Mouse (Mus musculus): ENCODE measurements around the gene Etnk1. TPM values are rescaled to one million over a fixed set of nuclear protein-coding genes. Genes with fewer than 3 reads are reported as not detected.

Etnk1 gene
- total RNA-seq, 2 experiments from 2014 or later: 16.4 to 16.6 TPM

DNA sequence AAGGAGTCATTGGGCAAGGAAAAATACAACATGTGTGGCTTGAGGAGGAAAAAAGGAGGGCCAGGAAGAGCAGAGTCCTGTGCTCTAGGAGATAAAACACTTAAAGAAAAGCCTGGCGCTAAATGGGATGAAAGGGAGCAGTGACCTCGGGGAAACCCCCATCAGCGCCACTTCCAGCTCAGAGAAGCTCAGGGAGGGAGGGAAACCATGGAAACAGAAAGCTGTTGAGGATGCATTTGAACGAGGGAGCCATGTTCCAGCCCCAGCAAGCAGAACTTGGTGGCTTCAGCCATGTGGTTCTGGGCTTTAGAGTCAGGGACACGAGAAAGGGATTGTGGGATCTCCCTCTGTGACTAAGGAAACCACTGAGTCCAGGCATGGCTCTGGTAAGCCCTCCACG is 45.7 kb downstream of the Etnk1 start:
- DNase-seq (ENCODE audit: low spot score): no peak

DNA sequence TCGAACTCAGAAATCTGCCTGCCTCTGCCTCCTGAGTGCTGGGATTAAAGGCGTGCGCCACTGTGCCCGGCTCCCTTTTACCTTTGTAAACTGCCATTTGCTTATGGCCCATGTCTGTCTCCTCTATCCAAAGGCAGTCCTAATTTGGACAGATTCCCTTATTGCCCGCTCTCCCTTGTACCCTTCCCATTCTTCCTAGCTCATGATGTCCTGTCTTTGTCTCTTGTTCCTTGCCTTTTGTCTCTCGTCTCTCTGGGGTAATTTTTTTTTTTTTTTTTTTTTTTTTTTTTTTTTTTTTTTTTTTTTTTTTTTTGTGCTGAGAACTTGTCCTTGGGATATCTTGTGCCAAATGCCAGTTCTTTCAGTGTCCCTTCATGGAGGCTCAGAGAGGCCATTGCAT is 46.4 kb downstream of the Etnk1 start:
- no peak for DNase-seq (ENCODE audit: low spot score)

DNA sequence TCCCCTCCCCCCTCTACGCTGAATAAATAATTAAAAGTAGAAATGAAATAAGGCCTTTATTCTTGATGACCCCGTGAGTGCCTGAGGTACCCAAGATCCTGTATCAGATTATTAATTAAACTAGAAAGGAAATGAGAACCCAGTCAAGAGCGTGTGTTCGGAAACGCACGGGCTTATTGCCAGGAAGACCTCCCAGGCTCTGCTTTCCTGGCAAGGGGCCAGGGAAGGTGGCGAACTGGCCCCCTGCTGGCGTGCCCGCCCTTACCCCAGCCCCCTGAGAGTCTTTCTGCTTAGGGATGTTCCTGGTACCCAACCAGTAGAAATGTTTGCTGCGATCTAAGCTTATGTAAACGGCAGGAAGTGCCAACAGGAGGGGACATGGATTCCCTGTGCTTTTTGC is 49.2 kb downstream of the Etnk1 start:
- no peak for DNase-seq (ENCODE audit: low spot score)

DNA sequence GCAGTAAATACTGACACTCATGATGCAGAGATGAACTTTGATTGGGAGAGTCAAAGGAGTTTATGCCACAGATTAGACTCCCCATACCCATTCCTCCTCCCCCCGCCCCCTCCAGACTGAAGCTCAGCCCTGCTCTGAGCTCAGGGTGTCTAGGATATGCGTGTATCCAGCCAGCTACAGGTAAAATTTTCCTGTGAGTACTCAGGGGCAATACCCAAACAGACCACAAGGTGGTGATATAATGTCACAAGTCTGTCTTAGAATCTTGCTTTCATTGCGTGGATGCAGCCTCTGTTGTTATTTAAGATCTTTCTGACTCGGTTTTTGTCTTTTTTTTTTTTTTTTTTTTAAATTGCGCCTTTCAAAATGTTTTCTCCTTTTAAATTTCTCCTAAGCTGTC is 52.3 kb downstream of the Etnk1 start:
- DNase-seq (ENCODE audit: low spot score): peak; percentile 56

DNA sequence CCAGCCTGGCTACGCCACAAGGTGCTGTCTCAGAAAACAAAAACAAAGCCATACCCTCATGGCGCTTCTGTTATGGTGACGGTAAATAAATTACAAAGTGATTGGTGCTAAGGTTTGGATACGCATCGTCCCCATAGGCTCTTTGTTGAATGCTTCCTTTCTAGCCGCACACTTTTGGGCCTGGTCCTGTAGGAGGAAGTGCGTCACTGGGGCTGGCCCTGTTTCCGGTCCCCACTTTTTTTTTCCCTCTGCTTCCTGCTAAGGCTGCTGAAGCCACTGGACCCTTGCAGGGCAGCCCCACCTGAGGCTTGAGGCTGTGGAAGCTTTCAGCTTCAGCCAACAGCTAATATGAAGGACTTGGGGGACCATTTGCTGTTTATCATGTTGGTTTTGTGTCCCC is 54.2 kb downstream of the Etnk1 start:
- no peak for DNase-seq (ENCODE audit: low spot score)

DNA sequence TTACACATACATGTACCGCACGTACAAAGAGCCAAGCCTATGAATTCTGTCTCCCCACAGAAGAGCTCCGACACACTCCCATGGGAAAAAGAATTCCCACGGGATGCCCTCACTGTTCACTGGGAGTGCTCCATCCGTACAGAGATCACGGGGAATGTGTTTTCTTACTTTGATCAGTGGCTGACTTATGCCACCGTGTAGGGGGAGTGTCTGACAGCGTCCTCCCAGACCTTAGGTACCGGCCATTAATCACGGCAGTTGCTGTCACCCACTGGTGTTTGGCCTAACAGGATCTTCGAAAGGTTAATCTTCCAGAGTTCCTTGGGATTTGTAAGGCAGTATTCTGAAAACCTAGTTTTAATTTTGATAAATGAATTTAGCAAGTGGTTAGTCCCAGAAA is 57.0 kb downstream of the Etnk1 start:
- no peak for DNase-seq (ENCODE audit: low spot score)

DNA sequence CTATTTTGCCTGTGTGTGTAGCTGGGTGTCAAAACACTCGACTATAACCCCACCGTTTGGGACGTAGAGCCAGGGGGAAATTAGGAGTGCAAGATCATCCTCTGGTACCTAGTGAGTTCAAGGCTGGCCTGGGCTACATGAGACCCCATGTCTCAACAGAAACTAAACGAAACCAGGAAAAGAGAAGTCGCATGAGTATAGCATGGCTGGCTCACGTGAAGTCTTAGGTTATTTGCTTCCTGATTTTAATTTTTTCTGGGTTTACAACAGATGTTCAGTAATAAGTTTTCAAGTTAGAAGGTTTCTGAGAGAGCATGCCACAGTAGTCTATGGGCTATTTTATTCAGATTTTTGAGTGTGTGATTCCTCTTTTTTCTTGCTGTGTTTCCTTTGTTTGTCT is 57.9 kb downstream of the Etnk1 start:
- DNase-seq (ENCODE audit: low spot score): no peak

DNA sequence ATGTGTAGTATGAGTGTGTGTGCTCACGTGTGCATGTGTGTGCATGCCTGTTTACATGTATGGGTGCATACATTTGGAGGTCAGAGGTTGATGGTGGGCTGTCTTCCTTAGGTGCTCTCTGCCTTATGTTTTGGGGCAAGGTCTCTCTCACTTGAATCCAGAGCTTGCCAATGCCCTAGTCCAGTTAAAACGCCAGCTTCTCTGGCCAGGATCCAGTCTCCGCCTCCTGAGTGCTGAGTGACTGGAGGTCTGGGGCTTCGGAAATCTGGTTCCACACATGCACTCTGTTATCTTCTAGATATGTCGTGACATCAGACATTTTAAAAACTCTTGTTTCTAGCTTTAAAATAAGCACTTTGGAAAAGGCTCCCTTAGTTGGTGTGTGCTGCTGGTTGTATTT is 61.7 kb downstream of the Etnk1 start:
- DNase-seq (ENCODE audit: low spot score): no peak

DNA sequence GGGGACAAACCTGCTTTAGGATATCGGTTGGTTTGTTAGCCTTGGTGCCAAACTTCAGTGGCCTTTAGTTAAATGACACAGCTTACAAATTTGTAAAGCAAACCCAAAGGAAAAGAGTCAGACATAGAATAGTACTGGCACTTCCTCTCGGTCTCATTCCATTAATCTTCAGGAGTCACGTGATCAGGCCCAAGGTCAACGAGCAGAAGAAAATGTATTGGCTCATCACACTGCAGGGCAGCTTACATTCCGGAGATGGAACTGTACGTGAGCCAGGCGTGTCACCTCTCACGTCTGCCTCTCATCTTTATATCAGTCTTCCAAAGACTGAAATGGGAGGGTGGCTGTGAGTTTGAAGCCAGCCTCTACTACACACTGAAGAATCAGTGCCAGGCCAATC is 62.9 kb downstream of the Etnk1 start:
- DNase-seq (ENCODE audit: low spot score): no peak

DNA sequence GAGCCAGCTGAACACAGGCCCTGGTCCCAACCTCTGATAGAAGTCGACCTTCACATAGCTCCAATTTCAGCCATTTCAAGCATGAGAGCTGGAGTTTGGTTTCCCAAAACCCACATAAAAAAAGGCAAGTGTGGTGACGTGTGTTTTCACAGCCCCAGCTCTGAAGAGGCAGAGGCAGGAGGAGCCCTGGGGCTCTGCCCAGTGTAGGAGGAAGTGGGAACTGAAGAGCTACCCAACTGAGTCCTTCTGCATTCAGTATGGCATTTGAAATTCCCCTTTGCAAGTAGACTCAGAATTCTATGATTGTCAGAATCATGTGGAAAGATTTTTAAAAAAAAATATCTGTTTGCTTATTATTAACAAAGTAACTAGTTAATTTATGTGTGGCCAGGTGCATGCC is 63.9 kb downstream of the Etnk1 start:
- DNase-seq (ENCODE audit: low spot score): no peak

DNA sequence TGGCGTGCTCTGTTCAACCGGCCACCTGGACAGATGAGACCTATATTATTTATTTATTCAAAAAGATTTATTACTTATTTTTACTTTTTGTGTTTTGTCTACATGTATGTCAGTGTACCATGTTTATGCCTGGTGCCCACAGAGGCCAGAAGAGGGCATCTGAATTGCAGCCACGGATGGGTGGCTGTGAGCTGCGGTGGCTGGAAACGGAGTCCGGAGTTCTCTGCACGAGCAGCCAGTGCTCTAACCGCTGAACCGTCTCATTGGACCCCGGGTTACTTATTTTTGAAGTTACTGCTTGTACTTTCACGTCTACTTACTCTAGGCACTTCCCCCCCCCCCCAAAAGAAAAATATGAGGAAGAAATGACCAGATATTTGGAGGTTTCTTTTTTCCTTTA is 65.7 kb downstream of the Etnk1 start:
- no peak for DNase-seq (ENCODE audit: low spot score)

DNA sequence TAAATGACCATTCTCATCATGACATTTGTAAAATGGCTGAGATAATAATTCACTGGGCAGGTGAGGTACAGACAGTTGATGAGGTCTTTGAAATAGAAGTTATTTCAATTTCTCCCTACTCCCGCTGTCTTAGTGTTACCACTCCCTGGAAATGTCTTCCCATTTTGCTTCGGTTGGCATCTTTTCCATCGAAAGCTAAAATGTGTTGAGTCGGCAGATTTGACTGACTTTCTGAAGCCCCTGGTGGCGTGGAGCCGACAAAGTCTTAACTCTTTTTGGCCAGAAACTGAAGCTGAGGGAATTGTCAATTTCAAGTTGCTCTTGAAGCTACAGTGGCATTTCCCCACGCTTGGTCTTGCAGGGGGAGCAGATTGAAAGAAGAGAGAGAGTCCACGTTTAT is 67.8 kb downstream of the Etnk1 start:
- no peak for DNase-seq (ENCODE audit: low spot score)

DNA sequence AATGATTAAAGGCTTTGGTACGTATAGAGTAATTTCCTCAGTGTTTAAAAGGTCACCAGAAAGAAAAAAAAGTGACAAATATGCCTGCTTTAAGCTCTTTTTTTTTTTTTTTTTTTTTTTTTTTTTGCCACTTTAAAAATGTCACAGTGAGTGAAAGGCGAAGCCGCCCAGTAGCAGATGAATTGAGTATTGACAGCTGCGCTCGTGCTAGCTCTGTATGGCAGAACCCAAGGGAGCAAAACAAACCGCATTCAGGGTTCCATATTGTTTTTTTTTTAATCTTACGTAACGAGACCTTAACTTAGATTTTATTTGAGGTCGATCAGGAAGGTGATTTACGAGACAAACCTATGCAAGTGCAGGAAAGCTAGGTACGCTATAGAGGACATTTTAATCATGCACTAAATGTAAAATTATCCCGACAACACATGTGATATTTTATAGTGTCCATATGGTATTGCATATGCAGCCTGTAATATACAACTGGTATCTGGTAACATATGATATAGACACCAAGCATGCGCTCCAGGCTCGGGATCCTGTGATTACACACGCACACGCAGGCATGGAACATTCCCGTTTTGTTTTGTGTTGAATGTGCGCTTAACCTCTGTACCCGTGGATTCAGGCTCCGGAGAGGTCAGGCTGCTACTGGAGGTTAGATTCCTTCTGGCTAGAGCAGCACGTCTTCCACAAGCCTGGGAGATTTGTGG is 72.5 kb downstream of the Etnk1 start:
- DNase-seq (ENCODE audit: low spot score): no peak

DNA sequence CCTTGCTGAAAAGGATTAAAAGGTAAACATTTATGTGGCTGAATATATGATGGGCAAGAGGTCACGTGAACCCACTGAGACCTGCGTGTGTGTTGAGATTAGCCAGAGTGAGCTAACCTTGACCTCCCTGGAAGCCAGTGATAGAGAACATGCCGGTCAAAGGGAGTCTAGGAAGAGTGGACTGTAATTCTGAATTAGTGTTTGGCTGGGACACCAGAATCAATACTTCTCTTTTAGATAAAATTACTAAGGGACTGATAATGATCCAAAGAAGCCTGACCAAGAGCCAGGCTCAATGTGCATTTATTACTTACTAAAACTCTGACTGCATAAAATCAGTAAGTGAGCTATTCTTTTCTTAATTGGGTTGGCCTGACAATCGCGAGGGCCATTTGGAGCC is 76.2 kb downstream of the Etnk1 start:
- DNase-seq (ENCODE audit: low spot score): no peak

DNA sequence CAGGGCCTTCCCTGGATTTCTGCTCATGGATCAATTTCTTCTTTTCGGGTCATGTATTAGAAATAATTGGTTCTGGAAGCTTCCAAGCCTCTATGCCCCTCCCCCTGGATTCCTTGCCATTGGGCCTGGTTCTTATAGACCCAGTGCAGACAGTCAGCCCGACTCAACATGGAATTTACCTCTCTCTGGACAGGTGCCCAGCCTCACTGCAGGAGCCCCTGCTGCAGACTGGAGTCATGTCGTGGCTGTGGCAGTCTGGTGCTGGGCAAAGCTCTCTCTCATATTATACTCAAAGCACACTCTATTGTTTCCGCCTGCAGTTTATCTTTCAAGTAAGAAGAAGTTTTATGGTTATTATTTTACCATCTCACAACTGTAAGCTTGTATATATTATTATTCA is 90.9 kb downstream of the Etnk1 start:
- no peak for DNase-seq (ENCODE audit: low spot score)

DNA sequence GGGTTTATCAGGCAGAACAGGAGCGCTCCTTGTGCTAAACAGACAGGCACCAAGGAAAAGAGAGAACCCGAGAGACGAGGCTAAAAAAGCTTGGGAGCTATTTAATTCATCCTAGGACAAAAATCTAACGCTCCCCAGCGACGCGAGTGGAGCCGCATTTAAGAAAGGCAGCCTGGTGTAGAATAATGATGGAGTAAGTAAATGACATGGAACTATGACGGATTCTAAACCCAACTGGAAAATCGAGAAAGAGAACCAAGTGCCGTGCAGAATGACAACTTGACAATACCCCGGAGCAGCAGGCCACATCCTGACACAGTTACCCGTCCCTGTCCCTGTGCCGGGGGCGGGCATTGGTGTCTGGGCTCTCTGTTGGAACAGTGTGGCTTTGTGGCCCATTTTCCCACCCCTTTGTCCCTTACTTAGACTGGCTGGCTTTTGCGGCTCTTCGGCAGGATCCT is 92.2 kb downstream of the Etnk1 start:
- no peak for DNase-seq (ENCODE audit: low spot score)

DNA sequence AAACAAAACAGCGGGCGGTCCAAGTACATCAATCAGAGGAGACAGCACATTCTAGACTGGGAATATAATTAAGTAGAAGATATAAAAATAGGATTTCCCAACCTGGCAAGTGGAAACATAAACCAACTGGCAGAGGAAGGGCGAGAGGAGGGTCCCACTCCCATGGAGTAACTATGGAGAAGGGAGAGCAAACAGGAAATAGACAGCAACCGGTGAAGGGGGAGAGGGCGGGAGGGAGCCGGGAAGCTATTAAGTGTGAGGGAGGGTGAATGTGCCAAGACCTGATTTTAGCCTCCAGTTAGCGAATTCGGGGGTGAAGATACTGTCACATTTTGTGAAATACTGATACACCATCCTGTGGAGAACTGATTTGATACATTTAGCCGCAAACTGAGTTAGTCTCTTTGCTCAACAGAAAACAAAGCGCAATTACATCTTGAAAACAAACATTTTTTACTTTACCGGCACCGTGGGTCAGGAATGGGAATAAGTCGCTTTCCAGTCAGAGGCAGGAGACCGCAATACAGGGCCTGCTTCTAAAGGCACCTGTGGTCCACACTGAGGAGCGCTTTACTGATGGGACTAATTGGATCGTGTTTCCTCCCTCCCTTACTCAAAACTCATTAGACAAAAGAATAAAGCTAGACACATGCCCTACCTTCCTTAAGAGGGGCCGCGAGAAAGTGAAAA is 93.0 kb downstream of the Etnk1 start:
- DNase-seq (ENCODE audit: low spot score): no peak

DNA sequence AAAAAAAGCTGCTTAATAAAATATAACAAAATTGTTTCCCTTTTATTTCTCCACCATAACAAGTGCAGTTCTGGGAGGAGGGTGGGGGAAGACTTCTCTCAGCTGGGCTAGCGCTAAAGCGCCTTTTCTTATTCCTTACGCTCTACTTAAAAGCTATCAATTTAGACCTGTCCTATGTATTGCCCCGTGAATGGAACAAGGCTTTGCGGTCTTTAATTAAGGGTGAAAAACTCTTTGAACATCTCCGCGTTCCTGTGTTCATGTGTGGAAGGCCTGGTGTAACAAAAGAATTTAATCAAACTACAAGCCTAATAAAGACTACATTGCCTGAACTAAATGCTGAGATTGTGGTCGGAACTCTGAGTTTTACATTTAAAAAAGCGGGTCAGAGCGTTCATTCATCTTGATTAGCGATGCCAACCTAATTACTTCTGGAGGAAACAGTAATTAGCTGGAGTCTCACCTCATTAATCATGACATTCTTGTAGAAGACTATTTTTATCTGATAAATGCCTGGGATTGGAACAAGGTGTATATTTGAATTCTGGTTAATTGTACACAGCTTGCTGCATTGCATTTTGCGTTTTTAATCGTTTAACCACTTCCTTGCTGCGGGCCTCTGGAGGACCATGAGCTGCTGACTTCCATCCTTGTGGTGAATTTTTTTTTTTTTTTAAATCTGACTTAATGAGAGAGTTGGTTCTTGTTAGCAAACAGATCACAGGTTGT is 93.7 kb downstream of the Etnk1 start:
- DNase-seq (ENCODE audit: low spot score): no peak

DNA sequence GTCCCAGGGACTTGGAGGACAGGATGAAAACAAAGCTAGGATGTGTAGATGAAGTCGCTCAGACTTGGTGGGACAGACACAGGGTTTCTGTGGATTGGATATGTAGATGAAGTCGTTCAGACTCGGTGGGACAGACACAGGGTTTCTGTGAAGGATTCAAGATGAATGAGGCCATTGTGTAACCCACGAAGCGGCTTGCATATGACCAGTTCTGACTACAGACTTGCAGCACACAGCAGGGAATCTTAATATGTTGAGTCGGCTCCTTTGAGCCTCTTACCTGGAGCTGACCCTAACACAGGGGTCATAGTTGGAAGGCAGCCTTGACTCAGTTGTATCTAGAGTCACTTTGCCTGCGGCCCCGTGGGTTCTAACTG is 94.3 kb downstream of the Etnk1 start:
- no peak for DNase-seq (ENCODE audit: low spot score)

DNA sequence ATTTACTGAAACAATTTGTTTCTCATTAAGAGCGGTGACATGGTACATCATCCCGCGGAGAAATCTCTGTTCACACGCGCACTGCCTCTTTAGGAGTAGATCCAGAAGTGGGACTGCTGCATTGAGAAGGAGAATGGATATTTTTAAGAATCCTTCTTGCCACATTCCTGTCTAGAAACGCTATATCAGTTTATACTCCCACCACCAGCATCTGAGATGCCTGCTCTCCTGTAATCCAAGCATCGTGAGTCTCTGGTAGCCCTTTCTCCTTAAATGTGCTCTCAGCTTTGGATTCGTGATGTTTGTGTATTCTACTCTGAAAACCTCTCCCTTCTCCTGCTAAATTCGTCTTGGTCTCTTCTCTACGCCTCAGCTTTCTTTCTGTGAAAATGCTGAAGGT is 98.5 kb downstream of the Etnk1 start:
- no peak for DNase-seq (ENCODE audit: low spot score)

DNA sequence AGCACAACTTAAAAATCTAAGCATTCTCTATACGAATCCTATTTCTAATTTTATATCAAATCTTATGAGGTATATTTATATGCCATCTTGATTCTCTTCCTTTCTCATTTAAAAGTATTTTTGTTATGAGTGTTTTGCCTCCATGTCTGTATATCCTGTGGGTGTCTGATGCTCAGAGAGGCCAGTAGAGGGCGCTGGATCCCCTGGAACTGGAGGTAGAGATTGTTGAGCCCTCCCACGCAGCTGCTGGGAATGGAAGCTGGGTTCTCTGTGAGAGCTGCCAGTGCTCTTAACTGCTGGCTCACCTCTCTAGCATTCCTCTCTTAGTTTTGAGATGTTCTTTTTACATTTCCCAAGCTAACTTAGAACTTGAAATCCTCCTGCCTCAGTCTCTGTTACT is 112.2 kb downstream of the Etnk1 start:
- DNase-seq (ENCODE audit: low spot score): no peak
